Mouse (Mus musculus) G1E (cell line): ENCODE data around the gene Dnajc19.

Source experiments
- CTCF ChIP-seq: IDR thresholded peaks from 2 replicates; pipeline ENCODE4 v1.5.1; 2012; ENCODE audit warnings: low read depth, low read length, inconsistent platforms, mixed read lengths
- GATA1 ChIP-seq: IDR thresholded peaks from 2 replicates; pipeline ENCODE4 v1.6.1; 2012; ENCODE audit warnings: borderline replicate concordance, low read length, inconsistent platforms, mixed read lengths
- POLR2AphosphoS5 ChIP-seq: IDR thresholded peaks from 2 replicates; pipeline ENCODE4 v1.6.1; 2012; ENCODE audit warnings: low read depth, low read length, inconsistent platforms; ENCODE audit not compliant: insufficient replicate concordance

DNA sequence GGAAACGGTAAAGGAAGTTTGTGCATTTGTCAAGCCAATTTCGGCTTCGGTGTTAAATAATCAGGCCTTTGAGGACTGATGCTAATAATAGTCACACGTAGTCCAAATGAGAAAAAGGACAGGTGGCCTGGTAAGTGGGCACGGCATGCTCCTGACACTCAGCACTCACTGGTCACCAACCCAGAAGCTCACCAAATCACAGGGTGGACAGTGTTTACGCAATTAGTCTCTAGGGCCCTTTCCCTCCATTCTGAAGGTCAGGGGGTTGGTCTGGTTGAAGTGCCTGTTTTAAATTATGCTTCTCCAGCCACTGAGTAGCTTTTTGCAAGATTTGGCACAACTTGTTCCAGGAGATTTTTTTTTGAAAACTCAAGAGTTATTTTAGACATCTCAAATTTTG, 72.9 kb downstream of the Dnajc19 start:
- TF ChIP-seq CTCF (no peak), GATA1 (no peak), POLR2AphosphoS5 (no peak)
